Mouse (Mus musculus) ES-E14 (cell line): ENCODE results near the gene Dgkk.

ENCODE experiments used
- CHD2 ChIP-seq: IDR thresholded peaks from 2 replicates; pipeline ENCODE4 v1.6.1; 2014; ENCODE audit warnings: mild to moderate bottlenecking, low read depth, low read length, inconsistent platforms
- HCFC1 ChIP-seq: IDR thresholded peaks from 2 replicates; pipeline ENCODE4 v1.6.1; 2012; ENCODE audit warnings: low read length, inconsistent platforms, borderline replicate concordance; ENCODE audit not compliant: insufficient read depth
- MAFK ChIP-seq: IDR thresholded peaks from 2 replicates; pipeline ENCODE4 v1.6.1; 2014; ENCODE audit warnings: mild to moderate bottlenecking, low read depth, low read length, inconsistent platforms; ENCODE audit not compliant: insufficient read depth
- ZC3H11A ChIP-seq: IDR thresholded peaks from 2 replicates; pipeline ENCODE4 v1.6.1; 2012; ENCODE audit warnings: low read depth, mild to moderate bottlenecking, inconsistent platforms, low read length, borderline replicate concordance
- ZNF384 ChIP-seq: IDR thresholded peaks from 2 replicates; pipeline ENCODE4 v1.6.1; 2012; ENCODE audit warnings: low read depth, low read length, inconsistent platforms

DNA sequence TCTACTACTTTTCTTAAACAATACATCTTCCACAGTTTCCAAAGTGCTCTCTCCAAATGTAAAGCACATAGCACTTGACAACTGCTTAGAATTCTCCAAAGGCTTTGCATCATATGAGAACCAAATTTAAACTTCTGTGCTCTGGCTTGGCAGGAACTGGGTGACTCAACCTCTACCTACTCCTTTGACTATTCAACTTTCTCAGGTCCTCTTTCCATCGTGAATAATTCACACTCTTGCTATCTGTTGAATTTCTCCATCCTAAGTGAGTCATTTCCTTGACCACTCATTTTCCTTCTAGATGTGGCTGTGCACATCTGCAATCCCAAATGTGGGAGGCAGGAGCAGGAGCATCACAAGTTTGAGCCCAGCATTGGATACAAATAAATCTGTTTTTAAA is 28.4 kb upstream of the Dgkk start:
- no peak for TF ChIP-seq ZC3H11A
- no peak for TF ChIP-seq CHD2
- no peak for TF ChIP-seq HCFC1
- no peak for TF ChIP-seq ZNF384
- TF ChIP-seq MAFK, result no peak
